Mouse (Mus musculus): ENCODE data around the gene Mapk3.

Mapk3 gene

GRCm38 (mm10) chr7:126786142-126786541 is 26.7 kb downstream of the Mapk3 start:
- no peak for DNase-seq

GRCm38 (mm10) chr7:126789141-126789540 is 29.7 kb downstream of the Mapk3 start:
- DNase-seq: no peak

GRCm38 (mm10) chr7:126791851-126792720 is 32.7 kb downstream of the Mapk3 start, which contains the start of gene Ppp4c:
Ppp4c (minus strand) TSS chr7:126792496.
- DNase-seq: peak; percentile 94

- no peak for DNase-seq
Measured at GRCm38 (mm10) chr7:126792721-126793443, 33.5 kb downstream of the Mapk3 start.

GRCm38 (mm10) chr7:126793456-126794270 is 34.3 kb downstream of the Mapk3 start:
- no peak for DNase-seq

- no peak for DNase-seq
Measured at GRCm38 (mm10) chr7:126794271-126794605, 34.8 kb downstream of the Mapk3 start.

GRCm38 (mm10) chr7:126795387-126796317 is 36.3 kb downstream of the Mapk3 start:
- DNase-seq: peak; percentile 66

GRCm38 (mm10) chr7:126796350-126796932 is 37.0 kb downstream of the Mapk3 start:
- DNase-seq: peak; percentile 83

- DNase-seq: peak; percentile 77
Measured at GRCm38 (mm10) chr7:126797411-126798126, 38.2 kb downstream of the Mapk3 start, which contains the start of gene Fam57b. Fam57b (plus strand) TSS chr7:126797668.

- DNase-seq: peak; percentile 73
Measured at GRCm38 (mm10) chr7:126798127-126799049, 39.0 kb downstream of the Mapk3 start.

- DNase-seq: peak; percentile 98
Measured at GRCm38 (mm10) chr7:126799050-126799467, 39.7 kb downstream of the Mapk3 start.

- DNase-seq: peak; percentile 84
Measured at GRCm38 (mm10) chr7:126799468-126800268, 40.3 kb downstream of the Mapk3 start.

- peak; percentile 66 for DNase-seq
Measured at GRCm38 (mm10) chr7:126800269-126801056, 41.1 kb downstream of the Mapk3 start.

GRCm38 (mm10) chr7:126801057-126801422 is 41.6 kb downstream of the Mapk3 start:
- DNase-seq: no peak

GRCm38 (mm10) chr7:126802134-126802889 is 42.9 kb downstream of the Mapk3 start:
- DNase-seq: no peak

- DNase-seq: no peak
Measured at GRCm38 (mm10) chr7:126803181-126803580, 43.8 kb downstream of the Mapk3 start.

- DNase-seq: no peak
Measured at GRCm38 (mm10) chr7:126803751-126804150, 44.4 kb downstream of the Mapk3 start.

All from cerebellum, adult 9-10 months (tissue).